Mouse (Mus musculus): ENCODE results near the gene Cartpt.
A peak's percentile ranks its signal among the peaks of the same experiment; 100 is the strongest.
"Not testable (repeated sequence)": the region's sequence is repeated elsewhere in the genome, so short reads cannot be mapped to it uniquely, and the experiment has no call there.

The Cartpt gene

GRCm38 (mm10) chr13:99857336-99857735, 43.6 kb downstream of the Cartpt start:
- no peak for DNase-seq (ENCODE audit: low spot score in 2 of 2)

- DNase-seq (ENCODE audit: low spot score in 2 of 2) = no peak
Measured at GRCm38 (mm10) chr13:99855229-99855628, 45.7 kb downstream of the Cartpt start.

- DNase-seq (ENCODE audit: low spot score in 2 of 2) = no peak
Measured at GRCm38 (mm10) chr13:99853131-99853530, 47.8 kb downstream of the Cartpt start.

- not testable (repeated sequence) for DNase-seq (ENCODE audit: low spot score in 2 of 2)
Measured at GRCm38 (mm10) chr13:99852416-99852815, 48.5 kb downstream of the Cartpt start.

- no peak for DNase-seq (ENCODE audit: low spot score in 2 of 2)
Measured at GRCm38 (mm10) chr13:99851026-99851425, 49.9 kb downstream of the Cartpt start.

GRCm38 (mm10) chr13:99849597-99849996, 51.3 kb downstream of the Cartpt start:
- DNase-seq (ENCODE audit: low spot score in 2 of 2) = peak; percentile 23 to 34
